Mouse (Mus musculus): ENCODE results near the gene Lin54.

DNA sequence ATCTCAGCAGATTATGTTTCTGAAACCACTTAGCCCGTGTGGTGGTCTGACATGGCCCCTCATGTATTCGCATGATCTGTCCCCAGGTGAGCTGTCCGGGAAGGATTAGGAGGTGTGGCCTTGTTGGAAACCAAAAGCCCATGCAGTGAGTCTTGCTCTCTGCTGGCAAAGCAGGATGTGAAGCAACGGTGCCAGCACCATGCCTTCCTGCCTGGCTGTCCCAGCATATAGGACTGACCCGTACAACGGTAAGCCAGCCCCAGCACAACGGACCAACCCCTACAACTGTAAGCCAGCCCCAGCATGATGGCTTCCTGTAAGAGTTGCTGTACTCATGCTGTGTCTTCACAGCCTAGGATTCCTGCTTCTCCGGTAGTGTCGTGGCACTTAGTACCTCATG, 73.2 kb downstream of the Lin54 start:
- TF ChIP-seq POLR2A (IDR thresholded peaks at IDR 0.05; ENCODE audit: borderline replicate concordance, low read depth, low read length) (no peak), CTCF (IDR thresholded peaks at IDR 0.05; ENCODE audit: low read depth, low read length) (no peak)

All from bone marrow macrophage, adult 2 months (primary cell).